Mouse (Mus musculus): Measurements from ENCODE around the gene Las1l. TPM values are rescaled to one million over a fixed set of nuclear protein-coding genes. Genes with fewer than 3 reads are reported as not detected.

Las1l gene
- polyA plus RNA-seq, 1 experiment from 2014 or later, result 75.1 TPM

GRCm38 (mm10) chrX:95948135-95948534, 8.6 kb downstream of the Las1l start:
- Histone ChIP-seq H3K4me3 (no peak overlapping the region), H3K27me3 (replicated peaks) (no peaks in the 10 kb centered on the region), H3K9me3 (no peaks in the 10 kb centered on the region), H3K9ac (no peak overlapping the region), H3K36me3 (peaks cover 9% of the 10 kb centered on the region), H3K4me2 (replicated peaks) (no peak overlapping the region), H3K27ac (no peak overlapping the region), H3K4me1 (no peaks in the 10 kb centered on the region)
- ATAC-seq (ENCODE audit: low FRiP score, low read depth), result no peak
- 91% methylated on average over 4 of the region's 4 CpGs for WGBS

- Histone ChIP-seq H3K4me2 (replicated peaks) (no peak overlapping the region), H3K9ac (no peak overlapping the region), H3K9me3 (no peaks in the 10 kb centered on the region), H3K27me3 (replicated peaks) (no peaks in the 10 kb centered on the region), H3K36me3 (peaks cover 12% of the 10 kb centered on the region), H3K4me3 (no peak overlapping the region), H3K4me1 (no peaks in the 10 kb centered on the region), H3K27ac (no peak overlapping the region)
- ATAC-seq (ENCODE audit: low FRiP score, low read depth), result no peak
- 93% methylated on average over 2 of the region's 2 CpGs for WGBS
Measured at GRCm38 (mm10) chrX:95945496-95945895, 11.3 kb downstream of the Las1l start.

GRCm38 (mm10) chrX:95935481-95935880, 21.3 kb downstream of the Las1l start:
- Histone ChIP-seq H3K36me3 (peaks cover 21% of the 10 kb centered on the region), H3K27me3 (replicated peaks) (no peaks in the 10 kb centered on the region), H3K9ac (no peak overlapping the region), H3K27ac (no peak overlapping the region), H3K4me1 (no peaks in the 10 kb centered on the region), H3K4me2 (replicated peaks) (no peak overlapping the region), H3K9me3 (no peaks in the 10 kb centered on the region), H3K4me3 (no peak overlapping the region)
- ATAC-seq (ENCODE audit: low FRiP score, low read depth), result no peak
- WGBS, result 91% methylated on average over 2 of the region's 2 CpGs

GRCm38 (mm10) chrX:95902716-95903115, 54.0 kb downstream of the Las1l start:
- Histone ChIP-seq H3K27ac (no peak overlapping the region), H3K4me3 (no peak overlapping the region), H3K36me3 (no peaks in the 10 kb centered on the region), H3K27me3 (replicated peaks) (no peaks in the 10 kb centered on the region), H3K4me2 (replicated peaks) (no peak overlapping the region), H3K9me3 (no peaks in the 10 kb centered on the region), H3K4me1 (no peaks in the 10 kb centered on the region), H3K9ac (no peak overlapping the region)
- ATAC-seq (ENCODE audit: low FRiP score, low read depth), result no peak
- 85% methylated on average over 3 of the region's 3 CpGs for WGBS

Other genes with a start within 250 kb of the Las1l start
- 2.7 and 2.8 TPM in 2 replicates for gene Zc3h12b, start 245.3 kb downstream of the Las1l start, polyA plus RNA-seq (2016; fragmentation: Nextera tagmentation; extraction: Ambion mirVana)
- 74.4 and 90.7 TPM in 2 replicates for gene Msn, start 139.1 kb upstream of the Las1l start, polyA plus RNA-seq (2016; fragmentation: Nextera tagmentation; extraction: Ambion mirVana)